Mouse (Mus musculus) kidney, adult 11 months (tissue): ENCODE data around the gene Fhdc1.
A peak's percentile ranks its signal among the peaks of the same experiment; 100 is the strongest.

Experiments
- DNase-seq: peaks from one replicate; pipeline ENCODE4 v3.0.0; 2022

Fhdc1 gene

DNA sequence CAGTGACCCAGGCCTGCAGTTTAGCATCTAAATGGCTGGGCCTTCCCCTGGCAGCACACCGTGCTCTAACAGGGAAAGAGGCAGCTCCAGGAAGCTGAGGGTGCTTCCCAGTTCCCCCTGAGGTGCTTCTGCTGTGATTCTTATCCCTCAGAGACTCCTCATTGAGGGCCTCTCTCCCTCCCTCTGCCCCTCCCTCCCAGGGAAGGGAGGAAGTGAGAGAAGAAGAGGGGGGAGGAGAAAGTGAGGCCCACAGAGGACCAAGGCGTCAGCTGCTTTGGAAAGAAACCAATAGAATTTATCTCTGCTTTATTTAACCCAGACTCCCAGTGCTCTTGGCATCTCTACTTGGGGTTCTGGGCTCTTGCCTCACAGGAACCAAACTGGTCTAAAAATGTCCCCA lies 50.1 kb downstream of the Fhdc1 start:
- no peak for DNase-seq

- DNase-seq, result peak; percentile 80
Observed at GRCm38 (mm10) chr3:84428994-84429725, 51.1 kb downstream of the Fhdc1 start.

GRCm38 (mm10) chr3:84427779-84428178 lies 52.5 kb downstream of the Fhdc1 start:
- no peak for DNase-seq

DNA sequence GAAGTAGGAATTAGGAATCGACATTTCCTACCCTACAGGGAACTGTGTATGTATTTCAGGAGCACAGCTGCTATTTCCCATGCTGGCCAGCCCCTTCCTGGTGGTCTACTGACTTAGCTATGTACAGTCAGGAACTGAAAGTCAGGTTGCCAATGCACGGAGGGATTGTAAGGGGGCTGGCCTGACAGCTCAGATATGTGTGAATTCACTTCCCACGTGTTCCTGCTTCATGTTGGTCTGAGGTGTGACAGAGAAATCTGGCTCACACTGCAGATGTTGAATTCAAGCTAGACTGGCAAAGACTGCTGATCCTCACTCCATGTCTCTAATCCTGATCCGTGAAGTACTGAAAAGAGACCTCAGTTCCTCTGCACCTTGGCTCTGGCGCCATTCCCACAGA lies 57.9 kb downstream of the Fhdc1 start:
- no peak for DNase-seq

DNA sequence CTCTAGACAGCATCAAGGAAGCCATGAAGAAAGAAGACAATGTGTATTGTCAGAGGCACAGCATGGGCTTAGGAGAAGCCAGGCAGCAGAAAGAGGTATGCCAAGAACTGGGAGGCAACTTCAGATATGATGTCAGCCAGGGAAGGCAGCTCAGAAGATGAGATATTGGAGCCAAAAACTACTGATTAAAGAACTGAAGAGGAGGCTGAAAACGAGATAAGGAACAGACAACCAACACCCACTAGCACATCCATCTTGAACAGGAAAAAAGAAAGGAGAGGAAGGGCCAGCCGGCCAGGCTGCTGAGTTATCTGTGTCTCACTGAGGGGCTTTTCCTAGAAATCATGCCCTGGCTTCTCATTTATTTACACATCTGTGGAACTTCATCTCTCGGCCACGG lies 66.4 kb downstream of the Fhdc1 start:
- DNase-seq, result no peak

DNA sequence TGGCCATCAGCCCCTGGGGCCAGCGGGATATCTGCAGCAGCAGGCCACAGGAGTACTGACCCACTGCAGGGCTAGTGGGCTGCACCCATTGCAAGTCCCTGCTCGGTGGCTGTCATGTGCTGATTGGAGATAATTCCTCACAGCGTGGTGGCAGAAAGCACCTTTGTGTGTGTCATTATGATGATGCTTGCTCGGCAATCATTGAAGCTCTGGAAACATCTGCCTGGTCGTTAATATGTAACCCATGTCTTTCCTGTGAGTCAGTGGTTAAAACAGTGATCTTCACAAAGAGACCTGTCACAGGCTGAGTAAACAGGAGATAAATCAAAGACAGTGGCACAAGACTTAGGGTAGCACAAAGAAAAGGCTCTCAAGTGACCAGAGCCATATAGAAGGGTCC lies 67.3 kb downstream of the Fhdc1 start:
- DNase-seq, result no peak

GRCm38 (mm10) chr3:84409474-84409862 lies 70.8 kb downstream of the Fhdc1 start:
- no peak for DNase-seq

GRCm38 (mm10) chr3:84408756-84409473 lies 71.3 kb downstream of the Fhdc1 start:
- DNase-seq, result peak; percentile 25

GRCm38 (mm10) chr3:84405523-84405922 lies 74.7 kb downstream of the Fhdc1 start:
- DNase-seq, result no peak

DNA sequence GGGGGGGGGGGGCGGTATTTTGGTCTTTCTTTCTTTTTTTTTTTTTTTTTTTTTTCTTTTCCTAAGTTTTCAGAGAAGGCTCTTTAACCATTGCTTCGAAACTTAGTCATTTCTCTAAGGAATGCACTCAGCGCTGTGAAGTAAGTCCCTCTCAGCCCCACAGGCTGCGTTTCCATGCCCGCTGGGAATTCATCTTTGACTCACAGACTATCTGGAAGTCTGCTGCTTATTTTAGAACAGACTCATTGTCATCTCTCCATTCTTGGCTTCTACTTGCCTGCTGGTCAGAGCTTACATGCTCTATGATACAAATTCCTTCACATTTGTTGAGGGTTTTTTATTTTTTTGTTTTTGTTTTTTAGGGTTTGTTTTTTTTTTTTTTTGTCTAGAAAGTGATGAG lies 76.8 kb downstream of the Fhdc1 start:
- DNase-seq, result no peak

- DNase-seq, result no peak
Observed at GRCm38 (mm10) chr3:84402716-84403115, 77.5 kb downstream of the Fhdc1 start.

DNA sequence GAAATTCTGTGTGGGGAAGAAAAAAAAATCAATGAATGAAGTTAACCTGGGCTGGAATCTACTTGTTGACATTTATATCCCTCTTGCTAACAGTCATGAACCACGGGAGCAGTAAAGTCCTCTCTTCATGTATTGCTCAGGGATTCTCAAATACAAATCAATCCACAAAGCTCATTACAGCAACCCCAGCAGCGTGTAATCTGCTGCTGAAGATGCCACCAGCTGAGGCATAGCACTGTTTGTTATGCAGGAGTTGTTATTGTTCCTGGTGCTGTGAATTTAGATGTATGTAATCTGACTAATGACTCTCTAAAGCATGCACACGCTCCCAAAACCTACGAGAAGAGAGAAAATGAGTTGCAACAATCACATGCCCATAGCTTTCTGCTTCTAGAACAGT lies 82.3 kb downstream of the Fhdc1 start:
- no peak for DNase-seq

- DNase-seq, result no peak
Observed at GRCm38 (mm10) chr3:84396240-84396639, 84.0 kb downstream of the Fhdc1 start.

DNA sequence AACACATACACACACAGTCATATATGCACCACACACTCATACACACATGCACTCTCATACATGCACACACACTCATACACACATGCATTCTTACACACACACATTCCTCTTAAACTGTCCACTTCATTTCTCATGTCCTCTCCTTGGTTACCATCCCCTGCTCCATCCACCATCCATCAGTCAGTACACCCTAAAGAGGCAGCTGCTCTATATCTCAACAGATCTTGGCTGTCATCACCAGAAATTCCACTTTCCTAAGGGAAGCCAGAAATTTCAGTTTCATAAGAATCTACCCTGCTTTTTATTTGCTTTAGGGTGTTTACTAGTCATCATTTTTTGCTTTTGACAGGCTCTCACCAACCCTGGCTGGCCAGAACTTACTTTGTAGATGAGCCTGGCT lies 84.4 kb downstream of the Fhdc1 start:
- DNase-seq, result no peak

GRCm38 (mm10) chr3:84394841-84395447 lies 85.3 kb downstream of the Fhdc1 start:
- no peak for DNase-seq
